Mouse (Mus musculus): ENCODE results near the gene Agpat4.

DNA sequence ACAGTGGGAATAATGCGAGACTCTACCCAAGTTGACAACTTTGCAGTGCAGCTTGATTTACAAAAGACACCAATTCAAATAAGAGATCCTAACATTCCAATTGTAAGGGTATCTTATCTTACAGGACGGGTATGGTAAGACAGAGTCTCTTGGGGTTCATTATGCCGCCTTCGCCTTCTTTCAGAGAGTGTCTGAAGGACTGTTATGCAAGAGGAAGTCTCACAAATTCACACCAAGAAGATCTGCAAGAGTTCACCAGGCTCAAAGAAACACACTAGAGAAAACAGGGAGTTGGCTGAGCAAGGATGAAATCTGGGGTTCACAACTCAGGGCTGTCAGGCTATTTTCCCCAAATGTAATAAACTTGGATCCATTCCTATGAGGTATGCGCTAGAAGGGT, 36.3 kb upstream of the Agpat4 start:
- TF ChIP-seq POLR2A (IDR thresholded peaks at IDR 0.05; ENCODE audit: borderline replicate concordance, low read depth, low read length) (no peak), CTCF (IDR thresholded peaks at IDR 0.05; ENCODE audit: low read depth, low read length) (no peak)
